Mouse (Mus musculus) lung, postnatal 0 days (tissue): ENCODE results near the gene Slco1a5. TPM values are rescaled to one million over a fixed set of nuclear protein-coding genes. Genes with fewer than 3 reads are reported as not detected.

Experiments used
- ATAC-seq: fragments of 200-750 bp; cut with Nextera tagmentation; 2 replicates; pipeline ENCODE4 v1.8.0; 2017; ENCODE audit warnings: moderate library complexity
- DNase-seq: peaks from one replicate; pipeline ENCODE4 v3.0.0-alpha.2; 2016; ENCODE audit warnings: low spot score
- H3K27ac ChIP-seq: fragments of 300-500 bp; sonication (generic); 2 replicates; pipeline ENCODE4 v1.5.1; 2014; ENCODE audit warnings: antibody characterized with exemption, mild to moderate bottlenecking, low read length, mixed read lengths
- H3K27me3 ChIP-seq: fragments of 300-500 bp; sonication (generic); replicated peaks from 2 replicates; pipeline ENCODE4 v1.6.1; 2014; ENCODE audit warnings: low read length, mixed read lengths; ENCODE audit not compliant: insufficient read depth
- H3K36me3 ChIP-seq: fragments of 300-500 bp; sonication (generic); 2 replicates; pipeline ENCODE4 v1.6.1; 2014; ENCODE audit warnings: low read length, mixed read lengths; ENCODE audit not compliant: insufficient read depth
- H3K4me1 ChIP-seq: fragments of 300-500 bp; sonication (generic); 2 replicates; pipeline ENCODE4 v1.6.1; 2014; ENCODE audit warnings: antibody characterized with exemption, low read depth, low read length, mixed read lengths; ENCODE audit not compliant: insufficient read depth
- H3K4me2 ChIP-seq: fragments of 300-500 bp; sonication (generic); replicated peaks from 2 replicates; pipeline ENCODE4 v1.6.1; 2014; ENCODE audit warnings: low read depth, mild to moderate bottlenecking, low read length, moderate library complexity, mixed read lengths
- H3K4me3 ChIP-seq: fragments of 300-500 bp; sonication (generic); 2 replicates; pipeline ENCODE4 v1.5.1; 2014; ENCODE audit warnings: low read depth, low read length
- H3K9ac ChIP-seq: fragments of 300-500 bp; sonication (generic); replicated peaks from 2 replicates; pipeline ENCODE4 v1.6.1; 2014; ENCODE audit warnings: low read depth, mild to moderate bottlenecking
- H3K9me3 ChIP-seq: fragments of 300-500 bp; sonication (generic); 2 replicates; pipeline ENCODE4 v1.6.1; 2016; ENCODE audit warnings: low read length, mixed read lengths
- CTCF ChIP-seq: IDR thresholded peaks from 2 replicates; pipeline ENCODE4 v1.5.1; 2016; ENCODE audit warnings: antibody characterized with exemption, mild to moderate bottlenecking
- EP300 ChIP-seq: IDR thresholded peaks from 2 replicates; pipeline ENCODE4 v1.6.1; 2016; ENCODE audit warnings: antibody characterized with exemption, mild to moderate bottlenecking, control low read depth
- WGBS: fragments of 180-500 bp; shearing (Covaris S2); extraction: QIAGEN DNeasy Blood & Tissue Kit; methylation state at CpG from one replicate; pipeline ENCODE4 v1.1.7; 2014; 5-methylcytosine and 5-hydroxymethylcytosine counted together
- polyA plus RNA-seq: library from polyadenylated mRNA; unstranded; fragments of >200 nt; fragmentation: Nextera tagmentation; extraction: Ambion mirVana; gene quantifications from 2 replicates; pipeline ENCODE4 v1.2.1, GENCODE M21; 2015

The Slco1a5 gene
- polyA plus RNA-seq, 1 experiment from 2014 or later = 0.26 TPM

DNA sequence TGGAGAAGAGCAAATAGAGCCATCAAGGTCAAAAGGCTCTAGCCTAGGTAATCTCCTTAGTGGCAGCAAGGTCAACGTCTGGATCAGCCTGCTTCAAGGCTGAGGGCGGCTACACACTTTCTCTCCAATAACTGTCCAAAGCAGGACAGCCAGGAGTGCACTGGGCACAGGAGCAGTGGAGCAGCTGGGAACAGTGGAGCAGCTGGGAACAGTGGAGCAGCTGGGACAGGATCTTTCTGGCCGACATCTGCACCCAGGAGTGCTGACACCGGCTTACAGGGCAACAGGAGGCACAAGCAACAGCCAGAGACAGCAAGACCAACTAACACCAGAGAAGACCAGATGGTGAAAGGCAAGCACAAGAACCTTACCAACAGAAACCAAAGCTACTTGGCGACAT lies 77.7 kb downstream of the Slco1a5 start:
- Histone ChIP-seq H3K4me1 (no peaks in the 10 kb centered on the region), H3K9ac (no peak overlapping the region), H3K27me3 (no peaks in the 10 kb centered on the region), H3K9me3 (no peaks in the 10 kb centered on the region), H3K27ac (no peak overlapping the region), H3K4me2 (no peak overlapping the region), H3K36me3 (no peaks in the 10 kb centered on the region), H3K4me3 (no peak overlapping the region)
- WGBS = 74% methylated on average over 5 of the region's 5 CpGs
- ATAC-seq = no peak
- TF ChIP-seq CTCF (no peak), EP300 (no peak)
- DNase-seq = no peak

DNA sequence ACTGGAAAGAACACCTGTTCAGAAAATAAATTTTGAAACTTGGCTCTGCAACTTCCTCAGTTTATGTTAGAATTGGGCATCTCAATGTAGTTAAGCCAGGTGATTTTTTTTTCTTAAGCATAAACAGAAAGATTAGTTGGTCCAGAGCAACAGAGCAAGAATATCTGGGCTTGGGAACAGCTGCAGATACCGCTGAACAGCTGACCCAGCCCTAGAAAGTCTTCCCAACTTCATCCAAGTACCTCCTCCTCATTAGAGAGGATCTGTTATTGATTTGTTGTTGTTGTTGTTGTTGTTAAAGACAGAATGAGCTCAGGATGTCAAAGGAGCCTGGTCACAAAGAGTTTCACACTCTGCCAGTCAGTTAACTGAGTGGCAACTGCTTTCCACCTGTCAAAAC lies 83.3 kb downstream of the Slco1a5 start:
- no peak for TF ChIP-seq CTCF
- TF ChIP-seq EP300 = no peak
- Histone ChIP-seq H3K36me3 (no peaks in the 10 kb centered on the region), H3K4me2 (no peak overlapping the region), H3K9ac (no peak overlapping the region), H3K27me3 (no peaks in the 10 kb centered on the region), H3K9me3 (no peaks in the 10 kb centered on the region), H3K4me1 (no peaks in the 10 kb centered on the region), H3K27ac (no peak overlapping the region), H3K4me3 (no peak overlapping the region)
- DNase-seq (no peak), ATAC-seq (no peak)
- WGBS = 57% methylated on average over 1 of the region's 1 CpGs

GRCm38 (mm10) chr6:142220138-142220537 lies 102.6 kb downstream of the Slco1a5 start:
- Histone ChIP-seq H3K36me3 (no peaks in the 10 kb centered on the region), H3K4me2 (no peak overlapping the region), H3K9me3 (no peaks in the 10 kb centered on the region), H3K27ac (no peak overlapping the region), H3K27me3 (no peaks in the 10 kb centered on the region), H3K4me3 (no peak overlapping the region), H3K4me1 (no peaks in the 10 kb centered on the region), H3K9ac (no peak overlapping the region)
- ATAC-seq (no peak), DNase-seq (no peak)
- TF ChIP-seq CTCF (no peak), EP300 (no peak)

DNA sequence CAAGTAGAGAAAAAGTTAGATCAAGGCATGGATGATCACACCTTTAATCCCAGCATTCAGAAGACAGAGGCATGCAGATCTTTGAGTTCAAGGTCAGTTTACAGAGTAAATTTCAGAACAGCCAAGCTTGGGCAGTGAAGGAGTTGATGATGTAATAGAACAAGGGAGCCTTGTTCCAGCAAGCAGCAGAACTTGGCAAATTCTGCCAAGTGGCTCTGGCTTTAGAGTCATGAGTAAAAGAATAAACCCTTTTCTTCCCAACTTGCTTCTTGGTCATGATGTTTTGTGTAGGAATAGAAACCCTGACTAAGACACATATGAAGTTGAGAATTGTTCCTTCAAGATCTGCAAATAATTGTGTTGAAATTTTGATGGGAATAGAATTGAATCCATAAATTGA lies 111.0 kb downstream of the Slco1a5 start:
- no peak for TF ChIP-seq EP300
- no peaks in the 10 kb centered on the region for H3K4me1 ChIP-seq
- no peaks in the 10 kb centered on the region for H3K9me3 ChIP-seq
- H3K9ac ChIP-seq = no peak overlapping the region
- H3K36me3 ChIP-seq = no peaks in the 10 kb centered on the region
- no peak overlapping the region for H3K4me2 ChIP-seq
- no peak overlapping the region for H3K4me3 ChIP-seq
- no peak for ATAC-seq
- H3K27ac ChIP-seq = no peak overlapping the region
- no peaks in the 10 kb centered on the region for H3K27me3 ChIP-seq
- no peak for DNase-seq

- Histone ChIP-seq H3K9me3 (no peaks in the 10 kb centered on the region), H3K4me1 (no peaks in the 10 kb centered on the region), H3K27ac (no peak overlapping the region), H3K4me3 (no peak overlapping the region), H3K36me3 (no peaks in the 10 kb centered on the region), H3K4me2 (no peak overlapping the region), H3K9ac (no peak overlapping the region), H3K27me3 (no peaks in the 10 kb centered on the region)
- DNase-seq (no peak), ATAC-seq (no peak)
- TF ChIP-seq EP300 (no peak), CTCF (no peak)
Measured at GRCm38 (mm10) chr6:142209749-142210148, 113.0 kb downstream of the Slco1a5 start.

GRCm38 (mm10) chr6:142208421-142208820 lies 114.4 kb downstream of the Slco1a5 start, which contains the start of gene Slco1a6:
TSS of gene Slco1a6 (minus strand) at chr6:142208521.
- ATAC-seq (no peak), DNase-seq (no peak)
- Histone ChIP-seq H3K27me3 (no peaks in the 10 kb centered on the region), H3K9ac (no peak within 1 kb of the TSS), H3K27ac (no peak within 1 kb of the TSS), H3K4me3 (no peak within 1 kb of the TSS), H3K4me1 (no peaks in the 10 kb centered on the region), H3K9me3 (no peaks in the 10 kb centered on the region), H3K36me3 (no peaks in the 10 kb centered on the region), H3K4me2 (no peak within 1 kb of the TSS)
- WGBS = 87% methylated on average over 4 of the region's 4 CpGs
- TF ChIP-seq EP300 (no peak), CTCF (no peak)

DNA sequence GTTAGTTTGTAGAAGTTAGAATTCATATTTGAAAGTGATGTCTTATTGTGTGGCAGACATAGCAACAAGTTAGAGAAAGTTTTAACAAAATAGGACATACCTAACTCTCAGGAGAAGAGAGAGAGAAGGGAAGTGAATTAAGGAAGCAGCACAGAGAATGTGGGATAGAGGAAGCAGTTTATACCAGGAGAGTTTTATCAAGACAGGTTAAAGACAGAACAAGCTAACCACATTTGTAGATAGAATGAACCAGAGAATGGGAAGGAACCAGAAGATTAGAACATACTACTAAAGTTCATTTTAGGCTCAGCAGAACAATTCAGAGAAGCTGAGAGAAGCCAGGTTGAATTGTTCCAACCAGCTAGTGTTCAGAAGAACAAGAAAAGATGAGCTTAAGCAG lies 122.3 kb downstream of the Slco1a5 start:
- Histone ChIP-seq H3K27me3 (no peaks in the 10 kb centered on the region), H3K4me2 (no peak overlapping the region), H3K4me1 (no peaks in the 10 kb centered on the region), H3K9ac (no peak overlapping the region), H3K9me3 (no peaks in the 10 kb centered on the region), H3K4me3 (no peak overlapping the region), H3K36me3 (no peaks in the 10 kb centered on the region), H3K27ac (no peak overlapping the region)
- TF ChIP-seq CTCF = no peak
- no peak for TF ChIP-seq EP300
- DNase-seq (no peak), ATAC-seq (no peak)
